Mouse (Mus musculus) granulocyte monocyte progenitor cell, adult 5-6 weeks (primary cell): ENCODE measurements around the gene Etv3. TPM values are rescaled to one million over a fixed set of nuclear protein-coding genes. Genes with fewer than 3 reads are reported as not detected.
"Not testable (repeated sequence)": the region's sequence is repeated elsewhere in the genome, so short reads cannot be mapped to it uniquely, and the experiment has no call there.

Experiments
- ATAC-seq: replicated peaks from 2 replicates; pipeline ENCODE4 v1.8.0; 2016; ENCODE audit warnings: mild to moderate bottlenecking, moderate TSS enrichment, inconsistent platforms; ENCODE audit not compliant: poor library complexity, severe bottlenecking
- total RNA-seq, 2 experiments: library from RNA; stranded (forward) in 1 of 2; stranded (reverse) in 1 of 2; fragments of 200-712, 200-1000 nt in 1 of 2; fragments of >200 nt in 1 of 2; fragmentation: Nextera tagmentation in 1 of 2; gene quantifications; 2 replicates each; pipeline ENCODE4 v1.2.3; 2014 to 2017

Etv3 gene
- 7.0 and 7.8 TPM in 2 replicates for total RNA-seq (2014; fragmentation: Nextera tagmentation)
- total RNA-seq (2017), result 9.4 and 9.6 TPM in 2 replicates

- peak; percentile 73 for ATAC-seq
Measured at GRCm38 (mm10) chr3:87525043-87525836, at the start of gene Etv3. Gene Etv3, plus strand, starts transcription at chr3:87525407.

GRCm38 (mm10) chr3:87477948-87478347 is 47.3 kb upstream of the Etv3 start:
- not testable (repeated sequence) for ATAC-seq

GRCm38 (mm10) chr3:87478596-87478995 is 46.6 kb upstream of the Etv3 start:
- ATAC-seq, result not testable (repeated sequence)

DNA sequence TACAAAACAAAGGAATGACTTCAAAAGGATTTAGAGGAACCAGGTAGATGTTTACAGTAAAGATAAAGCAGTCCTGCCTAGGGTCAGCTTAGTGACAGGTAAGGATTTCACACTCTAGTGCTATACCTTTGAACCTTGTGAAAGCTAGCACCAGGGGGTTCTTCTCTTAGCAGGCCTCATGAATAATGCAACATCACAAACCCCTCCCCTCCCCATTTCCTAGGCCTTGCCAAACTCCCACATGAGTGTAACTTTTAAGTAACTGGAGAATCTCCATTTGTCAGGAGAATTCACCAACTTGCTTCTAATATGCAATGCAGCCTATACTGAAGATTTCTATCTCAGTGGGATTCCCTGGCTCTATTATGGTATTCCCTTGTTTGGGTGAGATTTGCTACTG is 46.0 kb upstream of the Etv3 start:
- not testable (repeated sequence) for ATAC-seq

GRCm38 (mm10) chr3:87487392-87487791 is 37.8 kb upstream of the Etv3 start:
- ATAC-seq, result no peak

- ATAC-seq, result peak; percentile 99
Measured at GRCm38 (mm10) chr3:87487911-87488310, 37.3 kb upstream of the Etv3 start.

DNA sequence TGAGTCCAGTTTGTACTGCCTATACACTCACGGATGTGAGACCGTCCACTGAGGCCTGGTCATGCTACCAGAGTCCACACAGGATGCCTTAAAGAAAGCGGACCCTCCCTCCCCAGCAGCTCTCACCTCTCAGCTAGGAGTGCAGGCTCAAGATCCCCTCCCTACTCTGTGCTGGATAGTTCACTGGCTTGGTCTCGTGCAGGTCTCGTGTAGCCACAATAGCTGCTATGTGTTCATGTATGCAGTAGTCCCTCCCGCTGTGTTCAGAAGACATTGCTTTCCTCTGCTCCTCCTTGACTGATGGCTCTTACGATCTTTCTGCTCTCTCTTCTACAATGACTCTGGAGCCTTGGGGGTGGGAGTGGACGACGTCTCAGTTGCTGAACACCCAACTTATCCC is 26.9 kb upstream of the Etv3 start:
- ATAC-seq, result no peak

DNA sequence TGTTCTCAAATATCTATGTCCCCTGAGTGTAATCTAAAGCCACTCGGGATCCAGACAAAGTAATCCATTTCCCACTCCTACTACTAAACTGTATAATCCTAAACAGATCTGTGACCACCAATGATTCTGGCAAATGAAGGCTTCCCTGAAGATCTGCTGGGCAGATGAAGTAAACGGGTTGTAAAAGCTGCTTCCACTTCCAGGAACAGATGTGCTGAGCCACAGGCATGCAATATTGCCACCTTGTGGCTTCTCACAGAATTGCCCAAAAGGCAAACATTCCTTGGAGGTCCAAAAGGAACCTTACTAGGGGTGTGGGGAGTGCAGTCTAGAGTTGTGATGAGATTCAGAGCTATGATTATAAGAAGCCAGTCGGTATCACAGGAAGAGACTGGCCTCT is 26.1 kb upstream of the Etv3 start:
- peak; percentile 76 for ATAC-seq

DNA sequence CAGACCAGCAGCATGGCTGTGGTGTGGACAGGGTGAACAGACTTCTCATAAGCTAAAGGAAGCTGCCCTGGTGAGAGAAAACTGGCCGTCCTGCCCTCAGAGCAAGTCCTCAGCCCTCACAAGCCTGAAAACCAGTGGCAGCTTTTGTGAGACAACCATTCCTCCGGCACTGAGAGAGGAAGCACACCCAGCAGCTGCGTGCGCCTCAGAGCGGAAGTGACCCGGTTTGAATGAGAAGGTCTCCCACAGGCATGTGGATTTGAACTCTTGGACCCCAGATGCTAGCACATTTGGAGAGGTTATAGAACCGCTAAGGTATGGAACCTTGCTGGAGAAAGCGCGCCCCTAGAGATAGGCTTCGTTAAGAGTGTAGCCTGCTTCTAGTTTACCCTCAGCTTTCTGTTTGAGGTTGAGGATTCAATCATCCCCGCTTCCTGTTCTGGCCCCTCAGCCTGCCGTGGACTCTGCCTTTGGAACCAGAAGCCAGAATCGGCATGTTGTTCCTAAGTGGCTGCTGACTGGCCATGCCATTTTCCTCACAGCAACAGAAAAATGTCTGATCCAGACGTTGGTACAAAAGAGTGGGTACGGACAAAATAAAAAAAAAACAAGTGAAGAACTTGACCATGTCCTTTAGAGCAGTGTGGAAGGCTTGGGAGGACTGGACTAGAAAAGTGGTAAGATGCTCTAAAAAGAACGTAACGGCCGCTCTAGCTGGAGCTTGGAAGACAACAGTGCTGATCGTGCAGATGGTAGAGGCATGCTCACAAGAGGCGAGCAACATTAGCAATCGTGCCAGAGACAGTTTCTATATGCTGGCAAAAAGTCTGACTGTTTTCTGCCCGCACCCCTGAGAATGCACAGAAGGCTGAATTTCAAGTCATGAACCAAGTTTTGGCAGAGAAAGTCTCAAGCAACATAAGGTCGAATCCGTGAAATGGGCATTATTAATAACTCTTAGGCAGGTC is 24.8 kb upstream of the Etv3 start:
- peak; percentile 59 for ATAC-seq

DNA sequence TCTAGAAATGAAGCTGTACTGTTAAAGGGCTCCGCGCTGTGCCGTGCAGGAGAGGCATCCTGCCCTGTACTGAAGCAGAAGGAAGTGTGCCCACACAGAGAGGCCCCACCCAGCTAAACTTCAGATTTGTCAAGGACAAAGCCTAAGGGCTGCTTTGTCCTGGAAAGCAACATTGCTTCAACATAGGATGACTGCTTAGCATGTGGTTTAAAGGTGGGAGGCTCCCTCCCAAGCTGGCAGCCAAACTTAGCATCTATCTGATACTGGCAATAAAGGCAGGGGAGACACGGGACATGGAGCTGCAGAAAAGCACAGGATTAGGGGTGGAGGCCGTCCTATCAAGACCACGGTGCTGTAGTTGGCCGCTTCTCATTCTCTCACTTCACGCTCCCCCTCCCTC is 24.1 kb upstream of the Etv3 start:
- ATAC-seq, result 0 out of 2 replicates have a peak, but pooled peaks have one; percentile 30

GRCm38 (mm10) chr3:87502771-87503170 is 22.4 kb upstream of the Etv3 start:
- no peak for ATAC-seq

GRCm38 (mm10) chr3:87504330-87504729 is 20.9 kb upstream of the Etv3 start:
- peak; percentile 32; the same call in 1 of the 2 replicates for ATAC-seq

DNA sequence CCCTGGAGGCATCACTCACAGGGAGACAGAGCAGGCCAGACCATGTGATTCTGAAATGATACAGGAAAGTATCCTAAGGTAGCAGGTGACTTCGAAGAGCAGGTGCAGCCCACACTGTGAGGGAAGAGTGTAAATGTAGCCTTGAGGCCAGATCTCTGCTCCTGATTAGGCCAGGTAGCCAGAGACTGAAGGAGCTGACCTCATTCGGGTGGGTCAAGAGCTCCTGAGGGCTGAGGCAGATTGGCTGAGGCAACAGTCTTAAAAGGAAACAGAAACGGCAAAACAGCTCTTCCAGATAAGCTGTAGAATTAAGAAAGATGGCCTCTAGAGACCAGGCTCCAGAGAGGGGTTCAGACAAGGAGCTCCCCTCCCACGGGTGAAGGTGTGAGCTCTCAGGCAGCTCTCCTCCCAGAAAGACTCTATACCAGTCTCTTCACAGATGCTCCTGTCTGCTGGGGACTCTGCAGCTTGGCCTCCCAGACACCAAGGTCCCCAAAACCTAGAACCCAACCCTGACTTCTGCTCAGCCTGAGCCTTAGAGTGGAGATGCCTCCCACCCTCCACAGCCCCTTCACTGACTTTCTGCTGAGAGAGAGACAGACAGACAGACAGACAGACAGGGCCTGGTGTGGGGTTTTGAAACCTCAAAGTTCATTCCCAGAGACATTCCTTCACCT is 20.3 kb upstream of the Etv3 start:
- ATAC-seq, result no peak

DNA sequence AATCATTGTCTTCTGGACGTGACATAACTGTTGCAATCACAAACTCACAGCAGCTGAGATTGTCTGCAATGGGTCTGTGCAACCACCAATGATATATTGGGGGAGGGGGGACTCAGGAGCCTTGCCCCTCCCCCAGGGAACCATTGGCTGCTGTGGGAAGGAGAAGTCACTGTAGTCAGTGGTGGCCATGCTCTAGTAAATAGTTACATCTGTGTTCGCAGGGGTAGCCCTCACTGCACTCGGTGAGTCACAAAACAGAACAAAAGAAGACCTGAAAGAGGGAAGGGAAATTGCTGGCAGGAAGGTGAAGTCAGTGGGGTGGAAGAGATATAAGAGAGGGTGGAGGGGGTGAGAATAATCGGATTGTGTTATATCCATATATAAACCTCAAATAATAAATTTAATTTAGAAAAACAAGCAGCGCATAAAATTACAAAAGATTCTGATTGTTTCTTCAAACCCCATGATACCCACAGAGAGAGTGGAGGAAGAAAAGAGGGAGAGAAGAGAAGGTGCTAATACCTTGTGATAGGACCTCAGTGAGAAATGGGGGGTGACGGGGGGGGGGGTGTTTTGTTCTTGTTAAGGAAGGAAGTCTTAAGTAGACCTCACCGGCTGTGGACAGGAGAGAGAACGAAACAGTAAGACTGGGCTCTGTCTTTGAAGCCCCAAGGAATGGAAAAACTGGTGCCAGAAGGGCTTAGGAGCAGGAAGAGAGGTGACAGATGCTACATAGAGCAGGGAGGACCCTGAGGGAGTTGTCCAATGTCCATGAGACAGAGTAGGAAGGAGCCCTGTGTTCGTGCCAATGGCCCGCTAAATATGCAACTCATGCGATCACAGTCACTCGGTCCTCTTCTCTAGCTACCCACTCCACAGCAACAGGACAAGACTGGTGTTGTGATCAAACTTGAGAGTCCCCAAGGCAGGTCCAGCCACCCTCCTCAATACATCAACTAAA is 18.5 kb upstream of the Etv3 start:
- peak; percentile 56 for ATAC-seq

- ATAC-seq, result peak; percentile 64
Measured at GRCm38 (mm10) chr3:87508205-87508901, 16.9 kb upstream of the Etv3 start.

- ATAC-seq, result no peak
Measured at GRCm38 (mm10) chr3:87509061-87509460, 16.1 kb upstream of the Etv3 start.

DNA sequence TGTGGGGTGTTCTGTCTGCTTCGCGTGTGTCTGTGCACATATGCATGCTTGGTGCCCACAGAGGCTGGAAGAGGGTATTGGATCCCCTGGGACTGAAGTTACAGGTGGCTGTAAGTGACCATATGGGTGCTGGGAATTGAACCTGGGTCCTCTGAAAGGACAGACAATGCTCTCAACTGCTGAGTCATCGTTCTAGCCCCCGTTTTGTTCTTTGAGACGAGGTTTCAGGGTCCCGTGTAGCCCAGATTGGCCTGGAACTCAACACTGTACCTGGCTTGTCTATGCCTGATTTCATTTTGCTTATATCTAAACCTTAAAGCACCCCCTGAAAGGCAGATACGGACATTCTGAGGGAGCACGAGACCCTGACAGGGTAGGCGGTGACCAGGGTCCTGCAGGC is 14.4 kb upstream of the Etv3 start:
- no peak for ATAC-seq

- peak; percentile 75 for ATAC-seq
Measured at GRCm38 (mm10) chr3:87511971-87512765, 13.0 kb upstream of the Etv3 start.
